Mouse (Mus musculus): ENCODE measurements around the gene Gm21915.

The Gm21915 gene

DNA sequence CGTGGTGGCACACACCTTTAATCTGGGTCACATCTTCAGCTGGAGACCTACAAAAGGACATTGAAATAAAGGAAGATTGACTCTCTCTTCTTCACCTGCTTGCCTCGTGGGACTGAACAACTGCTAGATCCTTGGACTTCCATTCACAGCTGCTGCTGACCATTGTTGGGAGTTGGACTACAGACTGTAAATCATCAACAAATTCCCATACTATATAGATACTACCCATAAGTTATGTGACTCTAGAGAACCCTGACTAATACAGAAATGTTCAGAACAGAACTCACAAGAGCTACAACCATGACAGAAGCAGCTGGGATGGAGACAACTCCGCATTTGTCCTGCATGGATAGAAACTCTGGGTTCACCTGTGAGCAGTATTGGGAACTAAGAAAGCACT is at the start of gene Gm21915:
TSS of gene Gm21915 (plus strand) at position 301 of the 400 bp plus-strand sequence.
- no peak for DNase-seq (ENCODE audit: low spot score in 2 of 2)

DNA sequence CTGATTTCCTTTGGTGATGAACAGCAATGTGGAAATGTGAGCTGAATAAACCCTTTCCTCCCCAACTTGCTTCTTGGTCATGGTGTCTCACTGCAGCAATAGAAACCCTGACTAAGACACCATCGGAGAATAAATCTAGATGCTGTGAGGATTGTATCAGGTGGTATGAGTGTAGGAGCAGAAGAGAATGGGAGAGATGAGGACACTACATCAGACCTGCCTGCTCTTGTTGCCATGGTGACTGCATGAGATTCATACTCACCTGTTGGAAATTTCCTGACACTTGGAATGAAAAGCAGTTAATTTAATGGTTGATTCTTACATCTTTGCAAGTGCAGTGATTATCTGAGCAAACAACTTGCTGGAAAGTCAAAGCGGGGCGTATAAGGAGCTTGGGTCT is 48.1 kb upstream of the Gm21915 start:
- DNase-seq (ENCODE audit: low spot score in 2 of 2), result no peak

DNA sequence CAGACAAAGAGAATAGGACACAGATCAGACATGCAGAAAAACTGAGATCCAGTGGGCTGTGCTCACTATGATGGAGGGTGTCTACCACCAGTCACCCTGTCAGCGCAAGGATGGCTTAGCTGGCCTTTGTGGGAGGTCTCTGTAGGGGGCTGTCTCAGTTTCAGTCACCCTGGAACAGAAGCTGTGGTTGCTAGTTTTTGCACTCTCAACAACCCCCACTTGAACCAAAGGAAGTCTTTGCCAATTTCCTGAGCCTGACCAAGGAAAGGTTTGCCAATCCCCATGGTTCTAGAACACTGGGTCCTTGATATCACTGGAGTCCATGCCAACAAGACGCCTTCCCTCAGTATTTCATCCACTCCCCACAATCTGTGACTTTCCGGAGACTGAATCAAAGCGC is 47.6 kb upstream of the Gm21915 start:
- no peak for DNase-seq (ENCODE audit: low spot score in 2 of 2)

DNA sequence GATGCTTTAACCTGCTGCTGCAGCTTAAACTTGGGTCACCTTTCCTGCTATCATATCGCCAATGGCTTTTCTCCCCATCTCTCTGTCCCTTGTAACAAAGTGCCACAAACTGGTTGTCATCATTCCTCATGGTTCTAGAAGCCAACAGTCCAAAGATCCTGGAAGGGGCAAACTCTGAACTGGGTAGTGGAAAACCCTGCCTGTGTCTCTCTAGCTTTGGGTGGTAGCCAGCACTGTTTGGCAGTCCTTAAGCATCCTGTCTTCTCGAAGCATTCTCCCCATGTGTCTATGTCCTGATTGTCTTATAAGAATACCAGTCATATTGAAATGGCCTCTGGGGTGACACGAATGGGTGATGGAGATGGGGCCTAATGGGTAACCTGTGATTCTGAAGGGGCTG is 45.1 kb upstream of the Gm21915 start:
- DNase-seq (ENCODE audit: low spot score in 2 of 2), result no peak

DNA sequence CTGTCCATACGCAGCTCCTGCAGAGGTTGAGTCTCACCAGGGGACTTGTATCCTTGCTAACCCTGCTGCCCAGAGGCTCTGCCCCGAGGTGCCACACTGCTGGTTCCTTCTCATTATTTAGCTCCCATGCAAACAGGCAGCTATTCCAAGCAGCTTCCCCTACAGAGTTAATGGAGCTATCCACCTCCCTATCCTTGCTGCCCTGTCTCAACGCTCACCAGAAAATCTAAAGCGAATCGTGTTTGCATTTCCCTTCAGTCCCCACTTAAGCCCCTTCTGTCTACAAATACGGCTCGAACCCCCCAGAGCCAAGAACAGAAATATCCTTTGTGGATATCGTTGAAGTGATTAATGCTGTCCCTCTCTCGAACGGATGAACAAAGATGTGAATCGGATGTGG is 43.8 kb upstream of the Gm21915 start:
- DNase-seq (ENCODE audit: low spot score in 2 of 2), result no peak

DNA sequence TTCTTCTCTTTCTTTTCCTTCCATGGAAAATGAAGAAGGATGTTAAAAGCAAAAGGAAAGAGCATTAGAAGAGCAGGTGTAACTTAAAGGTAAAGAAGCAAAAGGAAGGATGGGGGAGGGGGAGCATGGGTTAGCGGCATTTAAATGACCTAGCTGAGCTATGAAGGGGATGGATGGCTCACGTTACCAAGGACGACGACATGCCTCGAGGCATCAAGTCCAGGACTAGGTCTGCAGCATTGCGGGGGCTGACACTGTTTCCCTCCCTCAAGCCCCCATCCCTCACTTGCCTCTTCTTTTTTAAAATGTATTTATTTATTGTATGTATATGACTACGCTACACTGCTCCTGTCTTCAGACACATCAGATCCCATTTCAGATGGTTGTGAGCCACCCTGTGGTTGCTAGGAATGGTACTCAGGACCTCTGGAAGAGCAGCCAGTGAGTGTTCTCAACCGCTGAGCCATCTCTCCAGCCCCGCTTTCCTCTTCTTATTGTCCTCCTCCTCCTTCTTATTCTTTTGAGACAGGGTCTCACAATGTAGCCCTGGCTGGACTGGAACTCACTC is 43.2 kb upstream of the Gm21915 start:
- no peak for DNase-seq (ENCODE audit: low spot score in 2 of 2)

DNA sequence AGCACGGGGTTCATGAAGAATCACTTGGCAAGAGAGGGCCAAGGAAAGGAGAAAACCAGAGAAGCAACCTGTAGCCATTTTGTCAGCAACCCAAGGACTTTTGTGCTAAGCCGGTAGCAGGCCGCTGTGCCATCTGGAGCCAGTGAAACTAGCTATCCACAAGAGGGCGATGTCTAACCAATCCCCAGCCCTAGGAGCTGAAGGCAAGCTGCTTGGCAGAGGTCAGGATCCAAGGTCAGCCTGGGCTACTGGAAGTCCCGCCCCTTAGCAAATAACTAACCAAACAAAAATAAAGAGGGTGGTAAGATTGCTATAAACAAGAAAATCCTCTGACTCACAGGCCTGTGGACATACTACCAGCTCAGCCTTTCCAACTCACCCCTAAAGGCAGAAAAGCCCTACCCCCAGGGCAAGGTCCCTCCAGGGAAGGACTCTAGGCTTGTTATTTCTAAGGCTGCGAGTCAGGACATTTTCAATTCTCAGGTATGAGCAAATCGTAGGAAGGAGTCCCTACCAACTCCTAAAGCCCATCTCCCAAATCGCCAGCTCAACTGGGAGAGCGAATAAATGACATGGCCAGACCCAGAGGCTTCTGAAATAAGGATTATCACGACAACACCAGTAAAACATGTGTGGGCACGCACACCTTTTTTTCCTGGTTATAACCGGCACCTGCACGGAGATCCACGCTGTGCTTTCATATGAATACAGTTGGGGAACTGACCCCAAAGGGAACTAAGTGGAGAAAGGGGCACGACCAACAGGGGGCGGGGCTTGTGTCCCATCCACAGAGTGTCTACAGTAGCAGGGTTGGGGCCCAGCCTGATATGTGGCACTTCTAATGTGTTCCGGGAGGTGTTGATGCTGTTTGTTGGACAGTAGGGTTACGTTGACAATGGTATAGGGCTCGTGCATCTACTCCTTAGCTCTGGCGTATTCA is 42.0 kb upstream of the Gm21915 start:
- DNase-seq (ENCODE audit: low spot score in 2 of 2), result no peak

DNA sequence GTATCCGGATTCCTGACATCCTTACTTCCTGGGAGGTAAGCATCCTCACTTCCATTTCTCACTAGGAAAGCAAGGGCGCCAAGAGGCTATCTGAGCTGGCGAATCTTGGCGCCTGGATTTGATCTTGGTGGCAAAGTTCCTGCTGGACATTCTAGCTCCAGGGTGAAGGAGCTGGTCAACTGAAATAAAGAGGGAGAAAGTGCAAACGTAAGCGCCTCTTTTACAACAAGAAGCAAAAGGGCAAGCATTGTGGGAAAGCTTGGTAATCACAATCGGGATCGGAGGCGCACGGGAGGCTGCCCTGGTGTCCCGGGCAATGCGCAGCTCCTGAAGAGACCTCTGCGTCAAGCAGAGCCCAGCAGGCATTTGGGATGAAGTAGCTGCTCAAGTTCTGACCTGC is 41.0 kb upstream of the Gm21915 start:
- no peak for DNase-seq (ENCODE audit: low spot score in 2 of 2)

DNA sequence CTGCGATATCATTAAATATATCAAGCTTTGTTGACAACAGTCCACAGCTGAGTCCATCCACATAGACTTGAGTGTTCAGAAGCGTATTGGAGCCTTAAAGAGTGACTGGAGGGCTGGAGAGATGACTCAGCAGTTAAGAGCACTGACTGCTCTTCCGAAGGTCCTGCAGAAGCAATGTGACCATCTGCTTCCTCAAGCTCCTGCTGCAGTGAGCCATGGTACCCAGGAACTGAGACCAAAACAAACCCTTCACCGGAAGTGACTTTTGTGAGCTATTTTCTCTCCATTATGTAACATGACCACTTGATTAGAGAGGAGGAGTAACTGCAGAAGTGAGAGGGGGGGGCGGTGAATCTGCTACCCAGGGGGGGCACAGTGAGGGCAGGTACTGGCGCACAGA is 39.3 kb upstream of the Gm21915 start:
- peak in 1 of 2 experiments; percentile 32 for DNase-seq (ENCODE audit: low spot score in 2 of 2)

DNA sequence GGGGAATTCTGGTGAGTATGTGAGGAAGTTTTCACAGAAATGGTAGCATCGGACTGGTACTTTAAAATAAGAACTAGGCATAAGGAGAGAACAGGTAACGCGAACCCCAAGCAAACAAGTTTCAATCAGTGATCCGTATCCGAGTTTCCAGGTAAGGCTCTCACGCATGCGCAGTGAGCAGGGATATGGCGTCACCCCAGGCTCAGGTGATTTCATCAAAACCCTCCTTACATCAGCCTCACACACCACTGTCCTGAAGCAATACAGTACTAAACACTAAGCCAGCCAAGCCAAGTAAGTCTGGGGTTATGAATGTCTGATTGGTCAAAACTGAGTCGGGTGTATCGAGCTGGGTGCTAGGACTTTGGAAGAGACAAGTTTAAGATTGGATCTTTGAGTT is 38.9 kb upstream of the Gm21915 start:
- DNase-seq (ENCODE audit: low spot score in 2 of 2), result no peak

DNA sequence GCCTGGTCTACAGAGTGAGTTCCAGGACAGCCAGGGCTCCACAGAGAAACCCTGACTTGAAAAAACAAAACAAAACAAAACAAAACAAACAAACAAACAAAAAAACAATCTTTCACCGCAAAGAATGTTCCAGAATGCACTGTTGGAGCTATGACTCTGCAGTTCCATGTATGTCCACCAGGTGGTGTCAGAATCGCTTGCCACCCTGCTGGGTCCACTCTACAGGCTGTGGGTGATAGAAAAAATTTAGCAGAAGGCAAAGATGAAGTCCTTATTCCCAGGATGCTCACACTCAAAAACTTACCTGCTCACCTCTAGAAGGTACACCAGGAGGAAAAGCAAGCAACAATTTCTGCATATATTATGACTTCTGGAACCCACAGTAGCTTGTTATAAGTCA is 34.4 kb upstream of the Gm21915 start:
- DNase-seq (ENCODE audit: low spot score in 2 of 2), result peak in 1 of 2 experiments; percentile 78

DNA sequence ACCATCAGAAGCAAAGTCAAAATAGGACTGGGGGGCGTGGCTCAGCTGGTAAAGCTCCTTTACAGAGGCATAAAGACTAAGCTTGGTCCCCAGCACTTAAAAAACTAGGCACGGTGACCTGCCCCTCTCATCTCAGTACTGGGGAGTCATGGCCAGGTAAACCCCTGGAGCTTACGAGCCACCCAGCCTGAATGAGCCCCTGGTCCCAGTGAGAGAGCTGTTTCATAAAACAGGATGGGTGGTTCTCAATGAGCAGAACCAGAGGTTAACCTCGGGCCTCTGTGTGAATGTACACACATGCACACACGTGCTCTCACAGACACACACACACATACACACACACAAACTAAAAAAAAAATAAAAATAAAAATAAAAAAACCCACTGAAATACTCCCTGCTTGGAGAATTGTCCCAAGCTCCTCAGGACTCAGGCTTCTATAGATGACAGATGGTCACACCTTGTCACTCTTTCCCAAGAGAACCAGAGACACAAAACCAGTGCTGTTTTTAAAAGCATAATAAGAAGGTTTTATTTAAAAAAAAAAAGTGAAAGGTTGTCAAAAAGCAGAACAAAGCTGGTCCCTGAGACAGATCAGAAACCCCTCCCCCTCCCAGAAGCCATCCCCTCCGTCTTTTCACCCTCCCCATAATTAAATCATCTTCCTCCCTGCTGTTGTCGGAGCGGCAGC is 32.6 kb upstream of the Gm21915 start:
- no peak for DNase-seq (ENCODE audit: low spot score in 2 of 2)

DNA sequence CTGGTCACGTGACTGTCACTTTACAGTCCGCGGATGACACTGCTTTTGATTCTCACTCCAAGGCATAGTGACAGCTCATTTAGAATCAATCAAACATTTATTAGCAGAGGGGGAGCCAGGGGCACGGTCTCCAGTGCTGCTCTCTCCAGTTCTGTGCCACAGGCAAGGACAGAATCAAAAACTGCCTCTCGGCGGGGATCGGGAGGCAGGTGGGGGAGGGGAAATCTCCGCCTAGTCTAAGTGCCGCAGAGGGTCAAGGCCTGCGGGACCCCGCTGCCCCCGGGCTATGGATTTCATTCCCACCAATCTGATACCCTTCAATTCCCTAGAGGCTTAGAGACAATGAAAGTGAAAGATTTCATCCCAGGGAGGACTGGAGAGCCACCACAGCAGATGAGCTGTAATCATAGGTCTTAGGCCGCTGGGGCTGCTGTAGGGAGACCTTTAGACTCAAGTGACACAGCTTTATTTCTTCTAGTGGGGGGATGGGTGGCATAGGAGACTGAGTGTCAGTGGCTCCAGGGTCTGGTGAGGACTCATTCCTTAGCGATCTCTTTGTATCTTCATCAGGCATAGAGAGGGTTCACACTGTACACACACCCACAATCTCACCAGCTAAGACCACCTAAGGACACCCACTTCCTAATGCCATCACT is 31.9 kb upstream of the Gm21915 start:
- DNase-seq (ENCODE audit: low spot score in 2 of 2), result no peak

DNA sequence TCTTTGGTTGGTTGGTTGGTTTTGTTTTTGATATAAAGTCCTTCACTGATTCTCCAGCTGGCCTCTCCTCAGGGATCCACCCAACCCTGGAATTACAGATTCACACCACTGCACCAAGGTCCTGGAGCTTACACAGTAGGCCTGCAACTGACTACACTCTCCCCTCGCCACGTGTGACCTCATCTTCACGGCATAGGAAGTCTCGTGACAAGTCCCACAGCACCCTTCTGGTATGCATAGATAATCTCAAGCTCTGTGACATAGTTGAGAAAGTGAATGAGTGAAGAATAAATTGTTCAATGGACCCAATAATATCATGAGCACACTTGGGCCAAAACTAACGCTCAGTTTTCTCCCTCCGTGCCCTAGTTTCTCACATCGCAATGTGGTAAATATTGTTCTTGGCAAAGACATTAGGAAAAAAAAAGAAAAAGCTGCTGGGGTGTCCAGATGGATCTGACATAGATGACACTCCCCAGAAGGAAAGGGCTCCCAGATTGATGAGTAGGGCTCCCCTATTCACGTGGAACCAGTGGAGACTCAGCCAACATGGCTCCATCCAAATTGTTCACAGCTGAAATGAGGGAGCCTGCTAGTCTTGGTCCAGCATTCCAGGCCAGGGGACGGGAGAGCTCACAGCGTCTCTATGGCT is 30.8 kb upstream of the Gm21915 start:
- DNase-seq (ENCODE audit: low spot score in 2 of 2), result no peak

DNA sequence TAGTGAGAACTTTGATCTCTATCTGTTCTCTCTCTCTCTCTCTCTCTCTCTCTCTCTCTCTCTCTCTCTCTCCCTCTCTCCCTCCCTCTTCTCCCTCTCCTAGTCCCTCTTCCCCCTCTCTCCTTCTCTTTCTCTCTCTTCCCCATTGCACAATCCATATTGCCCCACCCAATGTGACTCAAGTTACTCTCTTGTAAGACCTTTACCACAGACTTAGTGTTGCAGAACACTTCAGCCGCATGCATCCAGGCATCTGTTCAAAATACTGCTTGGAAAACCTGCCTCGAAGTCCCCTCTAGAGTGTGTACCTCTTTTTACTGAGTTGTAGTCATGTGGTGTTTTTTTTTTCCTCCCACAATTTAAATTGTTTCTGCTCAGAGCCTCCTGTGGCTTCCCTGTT is 29.1 kb upstream of the Gm21915 start:
- DNase-seq (ENCODE audit: low spot score in 2 of 2), result no peak

DNA sequence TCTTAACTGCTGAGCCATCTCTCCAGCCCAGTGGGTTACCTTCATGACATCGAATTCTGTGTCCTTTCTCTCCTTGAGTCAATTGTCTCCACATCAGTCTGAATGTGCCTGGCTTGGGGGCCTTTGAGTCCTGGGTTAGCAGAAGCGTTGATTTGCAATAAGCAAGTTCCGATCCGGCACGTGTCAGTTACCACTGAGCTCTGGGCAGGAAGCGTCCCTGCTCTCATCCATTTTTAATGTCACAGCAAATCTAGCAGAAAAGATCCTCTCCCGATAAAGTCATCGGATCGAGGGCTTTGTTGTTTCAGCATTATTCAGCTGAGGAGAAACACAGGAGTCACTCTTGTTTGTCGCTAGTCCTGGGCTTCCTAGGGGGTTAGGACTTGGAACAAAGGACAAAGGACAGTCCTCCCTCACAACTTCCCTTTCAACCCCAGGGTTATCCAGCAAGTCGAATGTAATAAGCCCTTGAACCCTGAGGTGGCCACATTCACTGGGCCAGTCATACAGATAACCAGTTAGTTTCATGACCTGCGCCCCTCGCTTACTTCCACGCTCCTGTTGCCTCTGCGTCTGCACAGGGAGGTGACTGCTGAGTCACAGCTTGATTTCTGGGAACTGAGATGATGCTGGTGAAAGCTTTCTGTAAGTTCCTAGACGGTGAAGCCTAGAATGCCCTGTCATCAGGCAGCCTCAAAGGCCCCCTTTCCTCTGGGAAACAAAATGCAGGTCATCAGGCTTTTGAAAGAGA is 27.8 kb upstream of the Gm21915 start:
- no peak for DNase-seq (ENCODE audit: low spot score in 2 of 2)

DNA sequence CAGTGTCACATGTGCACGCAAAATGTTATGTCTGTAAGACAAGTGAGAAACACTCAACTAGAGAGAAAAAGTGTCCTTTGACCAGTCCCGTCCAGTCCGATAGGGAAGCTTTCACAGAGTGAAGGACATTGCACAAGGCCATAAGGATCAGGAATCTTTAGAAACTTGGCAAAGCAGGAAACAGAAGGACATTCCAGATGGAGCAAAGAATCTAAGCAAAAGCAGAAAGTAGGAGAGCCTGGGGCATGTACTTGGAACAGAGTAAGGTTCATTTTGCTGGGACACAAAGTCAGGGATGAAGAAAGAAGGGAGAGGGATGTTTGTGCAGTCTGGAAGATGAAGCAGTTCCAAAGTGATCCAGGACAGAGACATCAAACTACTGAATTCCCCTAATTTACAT is 21.0 kb upstream of the Gm21915 start:
- no peak for DNase-seq (ENCODE audit: low spot score in 2 of 2)

DNA sequence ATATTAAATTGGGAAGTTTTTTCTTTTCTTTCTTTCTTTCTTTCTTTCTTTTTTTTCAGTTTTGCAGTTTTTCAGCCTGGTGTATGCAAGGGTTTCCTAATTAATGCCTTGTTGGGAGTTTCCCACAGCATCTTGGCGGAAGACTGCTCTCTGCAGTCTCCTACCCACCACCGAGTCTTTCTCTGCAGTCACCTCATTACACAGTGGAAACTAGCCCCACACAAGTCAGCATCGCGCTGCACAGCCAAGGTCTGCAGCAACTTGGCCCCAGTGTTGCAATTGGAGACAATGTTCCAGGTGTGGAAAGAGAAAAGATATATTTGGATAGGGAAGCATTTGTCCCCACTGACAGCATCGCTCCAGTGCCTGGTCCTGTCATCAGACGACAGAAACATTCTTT is 20.4 kb upstream of the Gm21915 start:
- no peak for DNase-seq (ENCODE audit: low spot score in 2 of 2)

DNA sequence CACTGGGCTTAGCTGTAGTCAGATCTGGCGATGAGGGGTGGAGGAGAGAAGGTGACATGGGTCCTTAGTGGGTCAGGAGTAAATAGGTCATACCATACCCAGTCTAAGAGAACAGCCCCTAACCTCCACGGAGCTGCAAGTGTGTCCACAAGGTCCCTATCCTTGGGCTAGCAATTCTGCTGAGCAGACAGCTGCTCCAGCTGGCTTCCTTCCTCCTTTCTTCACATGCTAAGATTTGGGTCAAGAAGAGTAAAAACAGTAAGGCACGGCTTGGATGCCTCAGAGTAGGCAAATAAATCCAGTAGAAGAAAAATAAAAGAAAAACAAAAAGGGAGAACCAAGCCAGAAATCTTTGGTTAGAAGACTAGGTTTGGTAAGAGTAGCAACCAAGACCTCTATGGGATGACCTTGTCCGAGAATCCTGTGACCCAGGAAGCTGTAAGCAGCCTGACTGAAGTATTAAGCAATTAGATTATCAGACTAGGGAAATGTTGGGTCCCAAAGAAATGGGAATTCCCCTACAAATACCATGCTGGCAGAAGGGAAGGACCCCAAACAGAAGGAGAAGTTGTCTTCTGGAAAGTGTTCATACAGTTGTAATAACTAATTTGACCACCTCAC is 19.1 kb upstream of the Gm21915 start:
- no peak for DNase-seq (ENCODE audit: low spot score in 2 of 2)

DNA sequence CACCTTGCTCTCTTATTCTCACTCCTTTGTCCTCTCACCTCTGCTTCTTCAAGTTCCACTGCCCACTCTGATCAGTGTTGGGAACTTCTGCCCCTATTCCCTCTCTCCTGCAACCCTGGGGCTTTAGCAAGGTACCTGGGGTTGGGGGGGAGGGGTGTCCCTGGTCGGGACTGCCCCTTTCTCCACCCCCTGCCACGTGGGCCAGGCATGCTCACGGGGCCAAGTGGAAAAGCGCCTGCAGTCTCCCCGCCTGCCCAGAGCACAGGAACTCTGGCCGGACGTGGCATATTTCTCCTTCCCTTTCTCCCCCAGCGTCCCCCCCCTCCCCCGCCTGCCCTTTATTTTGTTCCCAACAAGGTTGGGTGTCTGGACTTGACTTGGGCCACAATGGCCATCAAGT is 17.7 kb upstream of the Gm21915 start:
- DNase-seq (ENCODE audit: low spot score in 2 of 2), result no peak

Data from left cerebral cortex, adult 9 months (tissue).